Mouse (Mus musculus): ENCODE data around the gene Opcml. TPM values are rescaled to one million over a fixed set of nuclear protein-coding genes. Genes with fewer than 3 reads are reported as not detected.

Opcml gene
- polyA plus RNA-seq, 1 experiment from 2014 or later = 7.4 TPM

DNA sequence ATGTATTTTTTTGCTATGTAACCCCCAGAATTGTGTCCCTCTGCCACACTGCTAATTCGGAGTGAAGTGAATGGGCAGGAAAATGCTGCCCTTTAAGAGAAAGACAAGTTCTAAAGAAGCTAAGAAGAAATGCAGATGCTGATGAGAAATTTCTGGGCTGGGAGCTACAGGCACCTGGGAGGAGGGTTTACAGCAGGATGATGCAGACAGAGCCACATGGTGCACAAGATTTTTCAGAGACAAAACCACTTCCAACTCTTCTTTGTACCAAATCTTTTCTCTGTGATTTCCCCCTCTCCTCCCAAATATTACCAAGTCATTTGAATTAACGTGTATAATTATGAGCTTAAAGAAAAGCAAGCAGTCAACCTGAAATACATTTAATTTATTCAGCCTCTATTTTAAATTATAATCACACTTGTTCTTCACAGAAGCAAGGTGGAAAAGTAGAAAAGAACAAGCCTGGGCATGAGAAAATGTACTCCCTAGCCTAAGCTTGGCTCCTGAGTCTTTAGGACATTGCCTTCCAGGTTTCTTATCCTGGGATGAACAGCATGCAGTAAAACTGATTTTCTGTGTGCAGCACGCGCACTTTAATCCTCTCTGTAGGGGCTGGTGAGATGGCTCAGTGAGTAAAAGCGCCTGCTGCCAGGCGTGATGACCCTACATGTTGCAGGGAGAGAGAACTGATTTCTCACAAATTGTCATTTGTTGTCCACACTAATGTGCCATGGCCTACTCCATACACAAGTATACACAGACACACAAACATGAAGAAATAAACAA is 890.9 kb downstream of the Opcml start:
- H3K36me3 ChIP-seq = no peaks in the 10 kb centered on the region
- no peak overlapping the region for H3K27ac ChIP-seq
- no peak overlapping the region for H3K9ac ChIP-seq
- 58% methylated on average over 6 of the region's 6 CpGs for WGBS
- H3K4me2 ChIP-seq (replicated peaks) = no peak overlapping the region
- H3K4me1 ChIP-seq = no peaks in the 10 kb centered on the region
- H3K4me3 ChIP-seq = no peak overlapping the region
- no peaks in the 10 kb centered on the region for H3K27me3 ChIP-seq (replicated peaks)
- no peaks in the 10 kb centered on the region for H3K9me3 ChIP-seq
- no peak for ATAC-seq (ENCODE audit: low FRiP score, low read depth)

- H3K4me1 ChIP-seq = no peaks in the 10 kb centered on the region
- WGBS = 88% methylated on average over 5 of the region's 5 CpGs
- H3K4me2 ChIP-seq (replicated peaks) = no peak overlapping the region
- H3K36me3 ChIP-seq = no peaks in the 10 kb centered on the region
- no peak overlapping the region for H3K9ac ChIP-seq
- no peak overlapping the region for H3K4me3 ChIP-seq
- no peak overlapping the region for H3K27ac ChIP-seq
- no peaks in the 10 kb centered on the region for H3K27me3 ChIP-seq (replicated peaks)
- H3K9me3 ChIP-seq = no peaks in the 10 kb centered on the region
- ATAC-seq (ENCODE audit: low FRiP score, low read depth) = no peak
These were observed 893.4 kb downstream of the Opcml start for GRCm38 (mm10) chr9:28683951-28684470.

- H3K4me1 ChIP-seq = no peaks in the 10 kb centered on the region
- ATAC-seq (ENCODE audit: low FRiP score, low read depth) = peak; percentile 63
- no peaks in the 10 kb centered on the region for H3K9me3 ChIP-seq
- no peak overlapping the region for H3K9ac ChIP-seq
- no peaks in the 10 kb centered on the region for H3K27me3 ChIP-seq (replicated peaks)
- H3K4me3 ChIP-seq = no peak overlapping the region
- 49% methylated on average over 7 of the region's 7 CpGs for WGBS
- H3K4me2 ChIP-seq (replicated peaks) = no peak overlapping the region
- no peak overlapping the region for H3K27ac ChIP-seq
- no peaks in the 10 kb centered on the region for H3K36me3 ChIP-seq
These were observed 896.5 kb downstream of the Opcml start for GRCm38 (mm10) chr9:28686942-28687611.

GRCm38 (mm10) chr9:28690134-28690533 is 899.6 kb downstream of the Opcml start:
- H3K9ac ChIP-seq = no peak overlapping the region
- no peak overlapping the region for H3K4me2 ChIP-seq (replicated peaks)
- no peaks in the 10 kb centered on the region for H3K9me3 ChIP-seq
- H3K27ac ChIP-seq = no peak overlapping the region
- no peak for ATAC-seq (ENCODE audit: low FRiP score, low read depth)
- no peaks in the 10 kb centered on the region for H3K36me3 ChIP-seq
- no peak overlapping the region for H3K4me3 ChIP-seq
- H3K27me3 ChIP-seq (replicated peaks) = no peaks in the 10 kb centered on the region
- H3K4me1 ChIP-seq = peaks cover 5% of the 10 kb centered on the region; the same call in 1 of the 2 replicates
- WGBS = 57% methylated on average over 2 of the region's 2 CpGs

DNA sequence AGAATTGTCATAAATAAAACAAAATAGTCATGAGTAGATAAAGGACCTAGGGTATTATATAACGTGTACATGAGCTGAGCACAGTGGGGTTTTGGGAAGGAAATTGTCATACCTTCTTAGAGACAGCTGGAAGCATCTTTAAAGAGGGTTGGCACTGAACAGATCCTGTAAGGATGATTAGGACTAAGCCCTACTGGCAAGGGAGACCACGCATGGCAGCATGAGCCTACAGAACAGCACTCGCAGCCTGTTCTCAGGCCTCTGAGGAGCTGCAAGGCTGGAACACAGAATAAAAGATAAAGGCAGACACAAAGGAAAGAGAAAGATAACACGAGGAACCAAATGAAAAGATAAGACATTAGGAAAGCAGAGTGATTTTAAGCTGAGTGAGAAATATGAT is 915.2 kb downstream of the Opcml start:
- 86% methylated on average over 4 of the region's 4 CpGs for WGBS
- ATAC-seq (ENCODE audit: low FRiP score, low read depth) = no peak
- H3K27me3 ChIP-seq (replicated peaks) = no peaks in the 10 kb centered on the region

GRCm38 (mm10) chr9:28714544-28714943 is 924.0 kb downstream of the Opcml start:
- Histone ChIP-seq H3K36me3 (no peaks in the 10 kb centered on the region), H3K9ac (no peak overlapping the region)
- 93% methylated on average over 2 of the region's 2 CpGs for WGBS

More for the DNA sequence above, 915.2 kb downstream of the Opcml start:
- H3K4me3 ChIP-seq = no peak overlapping the region
- no peaks in the 10 kb centered on the region for H3K4me1 ChIP-seq
- H3K36me3 ChIP-seq = no peaks in the 10 kb centered on the region
- no peak overlapping the region for H3K27ac ChIP-seq
- H3K9ac ChIP-seq = no peak overlapping the region
- H3K4me2 ChIP-seq (replicated peaks) = no peak overlapping the region
- no peaks in the 10 kb centered on the region for H3K9me3 ChIP-seq

GRCm38 (mm10) chr9:28720186-28720585 is 929.6 kb downstream of the Opcml start:
- no peaks in the 10 kb centered on the region for H3K4me1 ChIP-seq
- ATAC-seq (ENCODE audit: low FRiP score, low read depth) = no peak
- no peaks in the 10 kb centered on the region for H3K27me3 ChIP-seq (replicated peaks)
- no peak overlapping the region for H3K9ac ChIP-seq
- H3K36me3 ChIP-seq = no peaks in the 10 kb centered on the region
- WGBS = 89% methylated on average over 2 of the region's 2 CpGs
- no peak overlapping the region for H3K4me2 ChIP-seq (replicated peaks)
- no peaks in the 10 kb centered on the region for H3K9me3 ChIP-seq
- no peak overlapping the region for H3K4me3 ChIP-seq
- H3K27ac ChIP-seq = no peak overlapping the region

More at GRCm38 (mm10) chr9:28714544-28714943, 924.0 kb downstream of the Opcml start:
- no peaks in the 10 kb centered on the region for H3K27me3 ChIP-seq (replicated peaks)
- no peak for ATAC-seq (ENCODE audit: low FRiP score, low read depth)
- H3K9me3 ChIP-seq = no peaks in the 10 kb centered on the region
- no peaks in the 10 kb centered on the region for H3K4me1 ChIP-seq
- H3K27ac ChIP-seq = no peak overlapping the region
- H3K4me2 ChIP-seq (replicated peaks) = no peak overlapping the region
- no peak overlapping the region for H3K4me3 ChIP-seq

- H3K4me1 ChIP-seq = no peaks in the 10 kb centered on the region
- WGBS = 73% methylated on average over 10 of the region's 10 CpGs
- H3K4me2 ChIP-seq (replicated peaks) = no peak overlapping the region
These were observed 941.4 kb downstream of the Opcml start for GRCm38 (mm10) chr9:28731811-28732602.

GRCm38 (mm10) chr9:28737955-28738354 is 947.4 kb downstream of the Opcml start:
- 91% methylated on average over 2 of the region's 2 CpGs for WGBS
- no peaks in the 10 kb centered on the region for H3K36me3 ChIP-seq
- no peaks in the 10 kb centered on the region for H3K9me3 ChIP-seq
- no peaks in the 10 kb centered on the region for H3K27me3 ChIP-seq (replicated peaks)
- no peak overlapping the region for H3K4me2 ChIP-seq (replicated peaks)
- no peak overlapping the region for H3K9ac ChIP-seq
- H3K4me1 ChIP-seq = no peaks in the 10 kb centered on the region
- ATAC-seq (ENCODE audit: low FRiP score, low read depth) = no peak
- no peak overlapping the region for H3K4me3 ChIP-seq
- H3K27ac ChIP-seq = no peak overlapping the region

More at GRCm38 (mm10) chr9:28731811-28732602, 941.4 kb downstream of the Opcml start:
- Histone ChIP-seq H3K4me3 (no peak overlapping the region), H3K9ac (no peak overlapping the region), H3K36me3 (no peaks in the 10 kb centered on the region), H3K27me3 (replicated peaks) (no peaks in the 10 kb centered on the region), H3K9me3 (no peaks in the 10 kb centered on the region), H3K27ac (no peak overlapping the region)
- no peak for ATAC-seq (ENCODE audit: low FRiP score, low read depth)

GRCm38 (mm10) chr9:28738451-28738860 is 947.9 kb downstream of the Opcml start:
- 75% methylated on average over 1 of the region's 1 CpGs for WGBS
- Histone ChIP-seq H3K9ac (no peak overlapping the region), H3K4me3 (no peak overlapping the region), H3K9me3 (no peaks in the 10 kb centered on the region), H3K4me2 (replicated peaks) (no peak overlapping the region), H3K27ac (no peak overlapping the region), H3K27me3 (replicated peaks) (no peaks in the 10 kb centered on the region), H3K4me1 (no peaks in the 10 kb centered on the region), H3K36me3 (no peaks in the 10 kb centered on the region)
- no peak for ATAC-seq (ENCODE audit: low FRiP score, low read depth)

DNA sequence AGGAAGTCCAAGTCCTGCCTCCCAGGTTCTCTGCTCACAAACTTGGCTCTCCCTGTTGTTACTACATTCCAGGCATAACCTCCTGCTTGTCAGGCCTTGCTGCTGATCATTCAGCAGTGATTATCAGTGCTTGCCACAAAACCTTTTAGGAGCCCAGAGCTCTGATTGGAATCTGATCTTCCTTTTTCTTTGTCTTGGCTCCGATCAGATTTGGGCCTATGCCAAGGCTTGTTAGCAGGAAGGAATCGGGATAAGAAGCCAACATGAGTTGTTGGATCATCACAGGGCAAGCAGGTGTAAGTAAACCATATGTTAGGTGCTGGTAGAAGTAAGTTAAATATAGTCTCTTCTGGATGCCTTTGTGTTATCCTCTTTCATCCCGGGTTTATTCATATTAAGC is 954.2 kb downstream of the Opcml start:
- 90% methylated on average over 3 of the region's 3 CpGs for WGBS
- no peak for ATAC-seq (ENCODE audit: low FRiP score, low read depth)
- Histone ChIP-seq H3K4me2 (replicated peaks) (no peak overlapping the region), H3K27ac (no peak overlapping the region), H3K27me3 (replicated peaks) (no peaks in the 10 kb centered on the region), H3K4me1 (no peaks in the 10 kb centered on the region), H3K36me3 (no peaks in the 10 kb centered on the region), H3K4me3 (no peak overlapping the region), H3K9me3 (no peaks in the 10 kb centered on the region), H3K9ac (no peak overlapping the region)

DNA sequence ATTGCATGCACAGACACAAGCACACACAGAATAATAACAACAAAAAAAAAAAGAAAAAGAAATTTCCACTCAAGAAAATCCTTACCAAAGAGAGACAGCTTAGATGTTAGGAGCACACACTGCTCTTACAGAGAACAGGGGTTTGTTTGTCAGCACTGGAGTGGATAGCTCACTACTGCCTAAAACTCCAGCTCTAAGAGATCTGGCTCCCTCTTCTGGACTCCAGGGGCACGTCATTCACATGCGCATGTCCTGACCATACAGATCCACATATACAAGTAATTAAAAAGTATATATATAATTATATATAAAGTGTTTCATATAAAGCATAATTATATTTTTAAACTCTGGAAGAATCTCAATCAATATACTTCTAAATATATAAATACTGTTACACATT is 958.3 kb downstream of the Opcml start:
- H3K27ac ChIP-seq = no peak overlapping the region
- no peaks in the 10 kb centered on the region for H3K9me3 ChIP-seq
- H3K4me2 ChIP-seq (replicated peaks) = no peak overlapping the region
- WGBS = 73% methylated on average over 2 of the region's 2 CpGs
- ATAC-seq (ENCODE audit: low FRiP score, low read depth) = no peak
- H3K27me3 ChIP-seq (replicated peaks) = no peaks in the 10 kb centered on the region
- no peak overlapping the region for H3K4me3 ChIP-seq
- H3K36me3 ChIP-seq = no peaks in the 10 kb centered on the region
- no peak overlapping the region for H3K9ac ChIP-seq
- no peaks in the 10 kb centered on the region for H3K4me1 ChIP-seq

Data from neural tube, embryonic 12.5 days (tissue).